Mouse (Mus musculus) embryonic facial prominence, embryonic 14.5 days (tissue): ENCODE results near the gene Gadd45g. TPM values are rescaled to one million over a fixed set of nuclear protein-coding genes. Genes with fewer than 3 reads are reported as not detected.

Experiments used
- ATAC-seq: fragments of 200-750 bp; cut with Nextera tagmentation; 2 replicates; pipeline ENCODE4 v1.8.0; 2017; ENCODE audit warnings: low read depth, moderate number of reproducible peaks, moderate TSS enrichment
- DNase-seq: peaks from one replicate; pipeline ENCODE4 v3.0.0-alpha.2; 2015; ENCODE audit warnings: low spot score
- H3K27ac ChIP-seq: fragments of 300-500 bp; sonication (generic); replicated peaks from 2 replicates; pipeline ENCODE4 v1.5.1; 2014; ENCODE audit warnings: low read depth, mild to moderate bottlenecking, low read length, moderate library complexity
- H3K27me3 ChIP-seq: fragments of 300-500 bp; sonication (generic); replicated peaks from 2 replicates; pipeline ENCODE4 v1.6.1; 2014; ENCODE audit warnings: low read length; ENCODE audit not compliant: control insufficient read depth, insufficient read depth
- H3K36me3 ChIP-seq: fragments of 300-500 bp; sonication (generic); 2 replicates; pipeline ENCODE4 v1.6.1; 2014; ENCODE audit warnings: low read length, mixed read lengths; ENCODE audit not compliant: control insufficient read depth, insufficient read depth
- H3K4me1 ChIP-seq: fragments of 300-500 bp; sonication (generic); 2 replicates; pipeline ENCODE4 v1.6.1; 2014; ENCODE audit warnings: antibody characterized with exemption, low read length; ENCODE audit not compliant: control insufficient read depth, insufficient read depth
- H3K4me2 ChIP-seq: fragments of 300-500 bp; sonication (generic); 2 replicates; pipeline ENCODE4 v1.6.1; 2014; ENCODE audit warnings: low read depth, mild to moderate bottlenecking, low read length, moderate library complexity, mixed read lengths
- H3K4me3 ChIP-seq: fragments of 300-500 bp; sonication (generic); 2 replicates; pipeline ENCODE4 v1.5.1; 2014; ENCODE audit warnings: low read depth, mild to moderate bottlenecking, low read length
- H3K9ac ChIP-seq: fragments of 300-500 bp; sonication (generic); 2 replicates; pipeline ENCODE4 v1.6.1; 2014; ENCODE audit warnings: low read depth, mild to moderate bottlenecking, low read length, moderate library complexity, mixed read lengths
- H3K9me3 ChIP-seq: fragments of 300-500 bp; sonication (generic); 2 replicates; pipeline ENCODE4 v1.6.1; 2016; ENCODE audit warnings: low read length; ENCODE audit not compliant: control insufficient read depth
- WGBS: fragments of 180-500 bp; shearing (Covaris S2); extraction: QIAGEN DNeasy Blood & Tissue Kit; methylation state at CpG from one replicate; pipeline ENCODE4 v1.1.7; 2014; 5-methylcytosine and 5-hydroxymethylcytosine counted together
- polyA plus RNA-seq: library from polyadenylated mRNA; unstranded; fragments of >200 nt; fragmentation: Nextera tagmentation; extraction: Ambion mirVana; gene quantifications from 2 replicates; pipeline ENCODE4 v1.2.1, GENCODE M21; 2014

Gene Gadd45g
- polyA plus RNA-seq, 1 experiment from 2014 or later, result 57.3 TPM

DNA sequence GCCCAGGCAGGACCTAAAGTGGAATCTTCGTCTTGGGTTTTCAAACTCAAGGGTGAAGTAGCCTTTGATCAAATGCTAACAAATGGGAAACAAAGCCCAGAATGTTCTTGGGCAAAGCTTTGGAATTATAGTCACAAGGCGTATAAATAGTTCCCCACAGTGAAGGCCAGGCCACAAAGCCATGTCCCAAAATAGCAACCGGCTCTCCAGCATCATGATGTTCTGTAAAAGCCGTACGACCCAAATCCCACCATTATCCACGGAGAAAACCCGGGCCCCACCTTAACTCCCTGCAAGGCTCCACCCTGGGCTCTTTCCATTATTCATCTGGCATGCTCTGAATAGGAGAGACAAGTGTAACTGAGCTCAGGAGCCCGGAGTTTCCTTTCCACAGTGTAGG lies 32.3 kb downstream of the Gadd45g start:
- Histone ChIP-seq H3K9ac (no peak overlapping the region), H3K4me3 (no peak overlapping the region), H3K27me3 (no peaks in the 10 kb centered on the region), H3K36me3 (no peaks in the 10 kb centered on the region), H3K9me3 (no peaks in the 10 kb centered on the region), H3K4me1 (0 out of 2 replicates have a peak, but pooled peaks cover 7% of the 10 kb centered on the region), H3K27ac (no peak overlapping the region), H3K4me2 (no peak overlapping the region)
- WGBS, result 54% methylated on average over 8 of the region's 8 CpGs
- no peak; the same call in 1 of the 2 replicates for ATAC-seq
- DNase-seq, result peak; percentile 32

DNA sequence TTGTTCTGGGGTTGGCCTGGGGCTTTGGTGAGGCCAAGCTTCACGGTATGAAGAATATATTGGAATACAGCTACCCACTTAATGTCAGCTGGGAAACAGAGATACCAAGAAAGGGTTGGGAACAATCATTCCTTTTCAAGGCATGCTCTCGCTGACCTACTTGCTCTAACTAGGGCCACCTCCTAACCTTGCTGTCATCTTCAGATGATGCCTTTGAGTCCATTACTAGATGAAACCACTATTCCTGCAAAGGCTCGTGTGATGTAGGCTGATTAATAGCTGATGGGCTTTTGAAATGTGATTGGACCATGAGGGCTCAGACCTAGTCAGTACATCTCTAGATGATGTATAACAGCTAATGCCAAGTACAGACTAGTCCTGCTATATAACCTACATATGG lies 33.1 kb downstream of the Gadd45g start:
- no peak for DNase-seq
- ATAC-seq, result no peak
- WGBS, result 83% methylated on average over 3 of the region's 3 CpGs
- Histone ChIP-seq H3K4me3 (no peak overlapping the region), H3K4me1 (0 out of 2 replicates have a peak, but pooled peaks cover 7% of the 10 kb centered on the region), H3K27ac (no peak overlapping the region), H3K9me3 (no peaks in the 10 kb centered on the region), H3K9ac (no peak overlapping the region), H3K36me3 (no peaks in the 10 kb centered on the region), H3K4me2 (no peak overlapping the region), H3K27me3 (no peaks in the 10 kb centered on the region)

DNA sequence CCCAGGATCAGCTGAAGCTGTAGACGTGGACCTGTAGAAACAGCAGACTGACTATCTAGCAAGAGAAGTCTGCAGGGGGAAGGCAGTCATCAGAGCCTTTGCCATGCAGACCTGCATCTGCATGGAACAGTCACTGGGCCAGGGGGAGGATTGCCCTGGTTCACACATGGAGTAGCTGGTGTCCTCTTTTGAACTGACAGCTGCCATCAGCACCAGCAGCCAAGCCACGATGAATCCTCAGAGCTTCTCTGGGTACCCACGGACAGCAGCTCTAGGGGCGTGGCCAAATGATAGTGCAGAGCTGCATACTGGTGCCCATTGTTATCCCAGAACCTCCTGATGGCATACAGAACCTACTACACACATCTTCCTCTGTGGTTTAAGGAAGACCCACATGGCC lies 33.5 kb downstream of the Gadd45g start:
- Histone ChIP-seq H3K4me3 (no peak overlapping the region), H3K4me2 (no peak overlapping the region), H3K27ac (no peak overlapping the region), H3K9me3 (no peaks in the 10 kb centered on the region), H3K4me1 (0 out of 2 replicates have a peak, but pooled peaks cover 7% of the 10 kb centered on the region), H3K9ac (no peak overlapping the region), H3K27me3 (no peaks in the 10 kb centered on the region), H3K36me3 (no peaks in the 10 kb centered on the region)
- DNase-seq (no peak), ATAC-seq (no peak)
- WGBS, result 74% methylated on average over 4 of the region's 4 CpGs

DNA sequence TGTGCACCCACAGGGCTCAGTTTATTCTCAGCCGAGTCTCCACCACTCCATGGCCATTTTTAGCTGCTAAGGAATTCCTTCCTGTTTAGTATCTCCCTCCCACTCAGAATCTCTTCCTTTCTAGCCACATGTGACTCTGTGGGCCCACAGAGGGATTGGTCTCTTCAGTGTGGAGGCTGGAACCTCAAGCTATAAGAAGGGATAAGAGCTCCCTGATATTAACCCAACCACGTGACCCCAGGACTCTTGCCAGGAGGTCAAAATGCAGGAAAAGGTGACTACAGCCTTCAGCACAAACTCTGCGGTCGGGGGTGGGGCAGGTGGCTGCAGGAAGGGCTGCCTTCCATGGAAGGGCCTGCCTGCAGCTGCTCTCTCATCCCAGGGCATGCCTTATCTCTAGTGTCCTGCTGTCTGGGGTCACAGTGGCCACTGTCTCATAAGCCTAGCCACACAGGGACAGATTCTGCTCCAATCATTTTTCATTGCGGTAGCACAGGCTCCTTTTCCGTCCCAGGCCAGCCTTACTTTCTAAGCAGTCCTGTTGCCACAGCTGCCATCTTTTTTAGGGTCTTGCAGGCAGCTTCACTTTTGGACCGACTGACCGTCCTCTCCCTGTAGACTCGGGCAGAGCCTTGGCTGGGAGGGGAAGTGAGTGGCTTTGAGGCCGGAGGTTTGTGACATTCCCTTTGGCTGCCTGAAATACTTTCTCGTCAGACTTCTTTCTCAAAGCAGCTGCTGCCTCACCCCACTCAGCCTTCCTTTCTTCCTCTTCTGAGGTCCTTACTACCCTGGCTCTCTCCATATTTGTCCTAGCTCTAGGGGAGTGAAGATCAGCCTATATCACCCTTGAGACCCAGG lies 35.0 kb downstream of the Gadd45g start:
- Histone ChIP-seq H3K4me3 (no peak overlapping the region), H3K4me2 (no peak overlapping the region), H3K36me3 (no peaks in the 10 kb centered on the region), H3K4me1 (0 out of 2 replicates have a peak, but pooled peaks cover under 1% of the 10 kb centered on the region), H3K27me3 (no peaks in the 10 kb centered on the region), H3K27ac (no peak overlapping the region), H3K9me3 (no peaks in the 10 kb centered on the region), H3K9ac (no peak overlapping the region)
- 62% methylated on average over 11 of the region's 11 CpGs for WGBS
- DNase-seq, result no peak
- ATAC-seq, result 0 out of 2 replicates have a peak, but pooled peaks have one; percentile 21

DNA sequence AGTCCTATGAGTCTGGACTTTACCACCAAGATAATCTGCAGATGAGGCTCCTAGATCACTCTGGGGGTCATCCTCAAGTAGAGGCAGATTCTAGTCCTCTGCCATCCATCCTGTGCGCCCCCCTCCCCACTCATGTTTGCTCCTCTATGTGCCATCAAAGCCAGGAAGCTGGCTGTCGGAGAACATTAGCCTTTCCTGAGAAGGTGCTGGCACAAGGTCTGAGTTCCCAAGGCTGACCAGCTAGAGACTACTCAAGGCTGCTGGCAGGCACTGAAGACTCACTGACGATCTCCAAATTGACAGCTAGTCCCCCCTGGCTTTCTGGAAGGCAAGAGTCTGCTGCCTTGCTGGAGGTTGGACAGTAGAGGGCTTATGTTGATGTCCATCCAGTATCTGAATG lies 35.7 kb downstream of the Gadd45g start:
- H3K4me1 ChIP-seq, result peaks cover 4% of the 10 kb centered on the region
- no peak overlapping the region for H3K4me3 ChIP-seq
- H3K36me3 ChIP-seq, result no peaks in the 10 kb centered on the region
- no peak overlapping the region for H3K4me2 ChIP-seq
- no peaks in the 10 kb centered on the region for H3K9me3 ChIP-seq
- H3K9ac ChIP-seq, result no peak overlapping the region
- DNase-seq, result no peak
- no peak overlapping the region for H3K27ac ChIP-seq
- WGBS, result 83% methylated on average over 3 of the region's 3 CpGs
- ATAC-seq, result no peak
- no peaks in the 10 kb centered on the region for H3K27me3 ChIP-seq

DNA sequence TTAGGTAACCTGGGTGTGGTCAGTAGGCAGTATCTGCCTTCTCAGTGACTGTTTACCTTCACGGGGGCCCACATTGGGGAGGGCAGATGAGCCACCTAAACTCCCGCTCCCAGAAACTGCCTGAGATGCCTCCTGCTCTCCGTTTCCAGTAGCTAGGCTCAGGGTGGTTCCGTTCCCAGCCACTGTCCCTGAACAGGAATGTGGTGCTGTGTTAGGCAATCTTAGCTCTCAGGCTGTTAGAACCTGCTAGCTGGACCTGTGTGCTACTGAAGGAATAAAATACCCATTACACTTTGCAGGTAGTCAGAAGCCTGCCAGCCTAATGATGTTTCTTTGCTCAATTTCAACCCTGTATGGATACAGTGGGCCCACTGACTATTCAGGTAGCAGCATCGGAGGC lies 37.8 kb downstream of the Gadd45g start:
- Histone ChIP-seq H3K27me3 (no peaks in the 10 kb centered on the region), H3K4me2 (no peak overlapping the region), H3K27ac (no peak overlapping the region), H3K4me1 (peaks cover 6% of the 10 kb centered on the region), H3K9ac (no peak overlapping the region), H3K9me3 (no peaks in the 10 kb centered on the region), H3K4me3 (no peak overlapping the region), H3K36me3 (no peaks in the 10 kb centered on the region)
- WGBS, result 63% methylated on average over 5 of the region's 5 CpGs
- no peak for DNase-seq
- ATAC-seq, result no peak

DNA sequence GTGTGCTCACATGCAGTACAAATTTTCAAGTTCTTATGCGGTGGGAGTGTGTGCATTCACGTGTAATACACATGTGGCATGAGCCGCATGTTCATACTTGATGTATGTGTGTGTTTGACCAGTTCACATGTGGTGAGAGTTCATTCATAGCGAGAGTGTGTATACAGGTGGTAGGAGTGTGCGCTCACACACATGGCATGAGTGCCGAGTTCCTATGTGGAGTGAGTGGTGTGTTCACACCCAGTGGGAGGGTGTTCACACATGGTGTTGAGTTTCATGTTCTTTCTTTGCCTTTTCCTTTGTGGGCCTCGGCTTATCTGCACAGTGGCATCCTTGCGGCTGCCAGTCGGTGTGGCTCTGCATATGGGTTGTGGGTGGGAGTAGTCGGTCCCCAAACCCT lies 39.1 kb downstream of the Gadd45g start:
- H3K4me1 ChIP-seq, result peaks cover 6% of the 10 kb centered on the region
- no peaks in the 10 kb centered on the region for H3K9me3 ChIP-seq
- no peaks in the 10 kb centered on the region for H3K27me3 ChIP-seq
- no peaks in the 10 kb centered on the region for H3K36me3 ChIP-seq
- ATAC-seq (no peak), DNase-seq (no peak)
- 87% methylated on average over 10 of the region's 10 CpGs for WGBS
- no peak overlapping the region for H3K27ac ChIP-seq
- no peak overlapping the region for H3K4me2 ChIP-seq
- H3K4me3 ChIP-seq, result no peak overlapping the region
- H3K9ac ChIP-seq, result no peak overlapping the region

DNA sequence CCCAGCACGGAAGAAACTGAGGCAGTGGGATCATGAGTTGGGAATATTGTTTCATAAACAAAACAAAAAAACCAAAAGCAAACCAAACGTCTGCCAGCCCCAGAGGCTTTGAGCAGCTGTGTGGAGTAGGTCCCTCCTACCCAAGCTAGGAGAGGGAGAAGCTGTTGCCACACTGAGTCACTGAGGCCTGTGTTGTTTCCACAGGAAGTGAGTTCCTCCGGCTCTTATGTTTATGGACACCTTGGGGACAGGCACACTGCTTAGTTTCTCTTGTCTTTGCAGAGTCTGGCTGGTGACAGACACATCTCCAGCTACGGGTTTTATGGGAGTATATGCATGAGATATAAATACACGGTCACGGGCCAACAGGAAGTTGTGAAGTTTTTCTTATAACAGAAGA lies 39.6 kb downstream of the Gadd45g start:
- Histone ChIP-seq H3K36me3 (no peaks in the 10 kb centered on the region), H3K4me1 (peaks cover 6% of the 10 kb centered on the region), H3K9ac (no peak overlapping the region), H3K4me2 (no peak overlapping the region), H3K27ac (no peak overlapping the region), H3K27me3 (no peaks in the 10 kb centered on the region), H3K4me3 (no peak overlapping the region), H3K9me3 (no peaks in the 10 kb centered on the region)
- ATAC-seq (no peak), DNase-seq (no peak)
- WGBS, result 72% methylated on average over 6 of the region's 6 CpGs

DNA sequence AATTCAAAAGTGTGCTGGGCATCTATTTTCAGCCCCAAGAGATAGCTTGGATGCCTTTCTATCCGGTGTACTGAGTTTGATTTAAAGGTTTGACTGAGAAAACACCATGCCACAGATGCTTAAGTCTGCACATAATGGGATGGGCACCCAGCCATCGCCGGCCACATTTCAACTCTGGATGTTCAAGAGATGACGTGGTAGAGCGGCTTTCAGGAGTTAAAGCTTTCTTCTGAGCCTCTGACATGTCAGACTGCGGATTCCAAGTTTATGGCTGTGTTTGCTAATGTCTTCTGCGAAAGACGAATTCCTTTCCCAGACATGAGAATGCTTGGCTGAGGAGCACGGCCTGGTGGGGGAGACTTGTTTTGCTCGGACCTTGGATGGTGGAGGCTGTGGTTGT lies 40.2 kb downstream of the Gadd45g start:
- Histone ChIP-seq H3K4me3 (no peak overlapping the region), H3K4me1 (peaks cover 6% of the 10 kb centered on the region), H3K9me3 (no peaks in the 10 kb centered on the region), H3K9ac (no peak overlapping the region), H3K4me2 (no peak overlapping the region), H3K36me3 (no peaks in the 10 kb centered on the region), H3K27me3 (no peaks in the 10 kb centered on the region), H3K27ac (no peak overlapping the region)
- DNase-seq (peak; percentile 71), ATAC-seq (no peak)
- WGBS, result 60% methylated on average over 10 of the region's 10 CpGs
